Mouse (Mus musculus): ENCODE data around the gene Smpd4. TPM values are rescaled to one million over a fixed set of nuclear protein-coding genes. Genes with fewer than 3 reads are reported as not detected.

Gene Smpd4
- total and polyA plus RNA-seq, 3 experiments = 24.5 to 55.5 (median 44.4) TPM

DNA sequence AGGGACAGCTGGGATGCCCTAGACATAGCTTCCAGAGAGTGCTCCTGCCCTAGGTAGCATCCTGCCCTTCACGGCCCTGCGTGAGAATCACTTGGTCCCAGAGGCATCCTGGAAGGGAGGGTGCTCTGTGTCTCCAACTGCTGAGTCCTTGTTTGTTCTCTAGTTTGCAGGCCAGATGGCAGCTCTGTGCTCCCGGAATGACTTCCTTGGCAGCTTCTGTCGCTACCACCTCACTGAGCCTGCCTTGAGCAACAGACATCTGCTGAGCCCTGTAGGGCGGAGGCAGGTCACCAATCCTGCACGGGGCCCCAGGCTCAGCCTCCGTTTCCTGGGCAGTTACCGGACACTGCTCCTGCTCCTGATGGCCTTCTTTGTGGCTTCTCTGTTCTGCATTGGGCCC lies 23.2 kb downstream of the Smpd4 start:
- no peak overlapping the region for H3K4me3 ChIP-seq (ENCODE audit: low read depth, low read length)
- H3K4me1 ChIP-seq (ENCODE audit: insufficient read depth, low read depth, low read length) = peaks cover 50% of the 10 kb centered on the region
- no peaks in the 10 kb centered on the region for H3K9me3 ChIP-seq (replicated peaks)
- H3K27me3 ChIP-seq (ENCODE audit: insufficient read depth, low read length) = no peaks in the 10 kb centered on the region
- H3K36me3 ChIP-seq (replicated peaks) = peaks cover 72% of the 10 kb centered on the region
- DNase-seq (ENCODE audit: low spot score) = no peak
- TF ChIP-seq POLR2AphosphoS5 (IDR thresholded peaks at IDR 0.05; ENCODE audit: insufficient replicate concordance, low read depth, low read length) (no peak), CTCF (IDR thresholded peaks at IDR 0.05; ENCODE audit: low read depth, low read length) (no peak), GATA2 (IDR thresholded peaks at IDR 0.05; ENCODE audit: borderline replicate concordance, low read depth, low read length) (no peak), GATA1 (IDR thresholded peaks at IDR 0.05; ENCODE audit: borderline replicate concordance, low read length) (no peak), TAL1 (conservative IDR thresholded peaks at IDR 0.05; ENCODE audit: low read depth, low read length) (no peak)
- no peak for ATAC-seq (ENCODE audit: extremely low read depth, insufficient number of reproducible peaks, low FRiP score, poor library complexity, severe bottlenecking)

DNA sequence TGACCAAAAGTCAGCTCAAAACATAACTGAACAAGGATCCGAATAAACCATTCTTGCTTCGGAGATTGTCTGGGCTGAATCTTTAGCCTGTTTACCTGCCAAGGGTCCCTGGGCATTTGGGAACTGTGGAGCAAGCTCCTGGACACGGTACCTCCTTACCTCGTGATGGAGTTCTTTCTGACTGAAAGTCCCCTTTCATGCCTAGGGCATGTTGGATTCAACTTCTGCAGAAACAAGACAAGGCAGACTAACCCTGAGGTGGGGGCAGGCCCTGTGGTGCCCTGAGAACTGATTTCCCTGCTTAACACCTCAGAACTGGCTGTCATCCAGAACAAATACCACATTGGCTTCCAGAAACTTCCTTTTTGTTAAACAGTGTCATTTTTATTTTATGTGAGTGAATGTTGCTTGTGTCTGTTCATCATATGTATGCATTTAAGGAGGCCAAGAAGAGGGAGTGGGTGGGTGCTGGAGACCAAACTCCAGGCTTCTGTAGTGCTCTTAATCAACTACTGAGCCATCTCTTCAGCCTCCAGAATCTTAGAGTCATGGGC lies 24.4 kb downstream of the Smpd4 start:
- DNase-seq (ENCODE audit: low spot score) (no peak), ATAC-seq (ENCODE audit: extremely low read depth, insufficient number of reproducible peaks, low FRiP score, poor library complexity, severe bottlenecking) (no peak)
- no peak for TF ChIP-seq TAL1 (conservative IDR thresholded peaks at IDR 0.05; ENCODE audit: low read depth, low read length)
- Histone ChIP-seq H3K9me3 (replicated peaks) (no peaks in the 10 kb centered on the region), H3K27me3 (ENCODE audit: insufficient read depth, low read length) (no peaks in the 10 kb centered on the region), H3K36me3 (replicated peaks) (peaks cover 71% of the 10 kb centered on the region), H3K4me1 (ENCODE audit: insufficient read depth, low read depth, low read length) (peaks cover 44% of the 10 kb centered on the region), H3K4me3 (ENCODE audit: low read depth, low read length) (no peak overlapping the region)

DNA sequence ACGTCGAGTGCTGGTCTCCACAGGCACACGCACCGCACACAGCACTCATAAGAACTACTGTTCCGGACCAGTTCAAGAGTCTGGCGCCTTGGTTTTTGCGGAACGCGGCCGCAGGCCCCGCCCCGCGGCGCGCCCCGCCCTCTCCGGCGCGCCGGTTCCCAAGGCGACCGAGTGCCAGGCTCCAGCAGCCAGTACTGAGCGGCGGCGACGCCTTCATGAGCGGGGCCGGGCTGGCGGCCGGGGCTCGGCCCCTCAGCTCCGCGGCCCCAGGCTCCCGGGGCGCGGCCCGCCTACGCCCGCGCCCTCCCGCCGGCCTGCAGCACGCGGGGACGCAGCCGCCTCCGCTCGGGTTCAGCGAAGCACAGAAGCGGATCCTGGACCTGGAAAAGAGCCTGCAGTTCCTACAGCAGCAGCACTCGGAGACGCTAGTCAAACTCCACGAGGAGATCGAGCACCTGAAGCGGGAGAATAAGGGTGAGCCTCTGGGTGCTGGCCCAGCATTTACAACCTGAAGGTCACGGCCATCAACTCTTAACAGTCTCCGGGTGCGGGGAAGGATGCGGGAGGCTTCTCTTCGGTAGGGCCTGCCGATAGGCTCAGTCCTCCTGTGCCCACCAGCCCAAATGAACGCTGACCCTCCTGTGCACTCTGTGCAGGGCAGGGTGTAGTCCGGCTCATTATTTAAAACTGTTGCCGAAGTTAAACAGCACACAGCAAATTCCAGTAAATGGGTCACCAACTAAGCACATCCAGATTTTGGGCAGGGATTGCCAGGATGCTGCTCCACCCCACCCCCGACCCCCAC lies 27.4 kb downstream of the Smpd4 start, which contains the start of gene Ccdc74a:
Gene Ccdc74a (plus strand): TSS at position 161 of the 805 bp plus-strand sequence.
- no peak for TF ChIP-seq CTCF (IDR thresholded peaks at IDR 0.05; ENCODE audit: low read depth, low read length)
- no peak for TF ChIP-seq GATA2 (IDR thresholded peaks at IDR 0.05; ENCODE audit: borderline replicate concordance, low read depth, low read length)
- TF ChIP-seq TAL1 (conservative IDR thresholded peaks at IDR 0.05; ENCODE audit: low read depth, low read length) = no peak
- no peak for TF ChIP-seq GATA1 (IDR thresholded peaks at IDR 0.05; ENCODE audit: borderline replicate concordance, low read length)
- TF ChIP-seq POLR2AphosphoS5 (IDR thresholded peaks at IDR 0.05; ENCODE audit: insufficient replicate concordance, low read depth, low read length) = no peak
- peaks cover 71% of the 10 kb centered on the region for H3K36me3 ChIP-seq (replicated peaks)
- ATAC-seq (ENCODE audit: extremely low read depth, insufficient number of reproducible peaks, low FRiP score, poor library complexity, severe bottlenecking) = peak; percentile 61
- peak within 1 kb of the TSS; percentile 70 for H3K4me3 ChIP-seq (ENCODE audit: low read depth, low read length)
- peak; percentile 95 for DNase-seq (ENCODE audit: low spot score)
- peaks cover 43% of the 10 kb centered on the region for H3K4me1 ChIP-seq (ENCODE audit: insufficient read depth, low read depth, low read length)
- H3K27me3 ChIP-seq (ENCODE audit: insufficient read depth, low read length) = no peaks in the 10 kb centered on the region
- H3K9me3 ChIP-seq (replicated peaks) = no peaks in the 10 kb centered on the region

DNA sequence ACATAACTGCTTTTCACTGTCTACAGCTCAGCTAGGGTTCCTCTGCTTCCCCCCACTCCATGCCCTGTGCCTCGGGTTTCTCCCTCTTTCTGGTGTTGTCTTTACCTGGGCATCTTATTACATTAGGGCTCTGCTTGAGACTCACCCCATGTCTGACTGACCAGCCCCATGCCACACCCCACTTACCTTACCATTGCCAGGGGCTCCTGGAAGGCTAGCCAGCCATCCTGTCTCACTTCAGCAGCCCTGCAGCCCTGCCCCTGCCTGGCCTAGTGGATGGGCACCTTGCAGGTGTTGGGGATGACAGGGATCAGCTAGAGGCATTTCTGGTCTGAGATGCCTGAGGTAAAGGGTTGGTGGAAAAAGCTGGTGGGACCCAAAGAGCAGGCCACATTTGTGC lies 28.0 kb downstream of the Smpd4 start:
- no peaks in the 10 kb centered on the region for H3K9me3 ChIP-seq (replicated peaks)
- H3K36me3 ChIP-seq (replicated peaks) = peaks cover 73% of the 10 kb centered on the region
- peaks cover 41% of the 10 kb centered on the region for H3K4me1 ChIP-seq (ENCODE audit: insufficient read depth, low read depth, low read length)
- TF ChIP-seq POLR2AphosphoS5 (IDR thresholded peaks at IDR 0.05; ENCODE audit: insufficient replicate concordance, low read depth, low read length) = no peak
- TF ChIP-seq GATA1 (IDR thresholded peaks at IDR 0.05; ENCODE audit: borderline replicate concordance, low read length) = no peak
- no peak for TF ChIP-seq CTCF (IDR thresholded peaks at IDR 0.05; ENCODE audit: low read depth, low read length)
- TF ChIP-seq TAL1 (conservative IDR thresholded peaks at IDR 0.05; ENCODE audit: low read depth, low read length) = no peak
- TF ChIP-seq GATA2 (IDR thresholded peaks at IDR 0.05; ENCODE audit: borderline replicate concordance, low read depth, low read length) = no peak
- H3K27me3 ChIP-seq (ENCODE audit: insufficient read depth, low read length) = no peaks in the 10 kb centered on the region
- no peak for ATAC-seq (ENCODE audit: extremely low read depth, insufficient number of reproducible peaks, low FRiP score, poor library complexity, severe bottlenecking)
- DNase-seq (ENCODE audit: low spot score) = no peak
- peak overlapping the region; percentile 70; the same call in 1 of the 2 replicates for H3K4me3 ChIP-seq (ENCODE audit: low read depth, low read length)

DNA sequence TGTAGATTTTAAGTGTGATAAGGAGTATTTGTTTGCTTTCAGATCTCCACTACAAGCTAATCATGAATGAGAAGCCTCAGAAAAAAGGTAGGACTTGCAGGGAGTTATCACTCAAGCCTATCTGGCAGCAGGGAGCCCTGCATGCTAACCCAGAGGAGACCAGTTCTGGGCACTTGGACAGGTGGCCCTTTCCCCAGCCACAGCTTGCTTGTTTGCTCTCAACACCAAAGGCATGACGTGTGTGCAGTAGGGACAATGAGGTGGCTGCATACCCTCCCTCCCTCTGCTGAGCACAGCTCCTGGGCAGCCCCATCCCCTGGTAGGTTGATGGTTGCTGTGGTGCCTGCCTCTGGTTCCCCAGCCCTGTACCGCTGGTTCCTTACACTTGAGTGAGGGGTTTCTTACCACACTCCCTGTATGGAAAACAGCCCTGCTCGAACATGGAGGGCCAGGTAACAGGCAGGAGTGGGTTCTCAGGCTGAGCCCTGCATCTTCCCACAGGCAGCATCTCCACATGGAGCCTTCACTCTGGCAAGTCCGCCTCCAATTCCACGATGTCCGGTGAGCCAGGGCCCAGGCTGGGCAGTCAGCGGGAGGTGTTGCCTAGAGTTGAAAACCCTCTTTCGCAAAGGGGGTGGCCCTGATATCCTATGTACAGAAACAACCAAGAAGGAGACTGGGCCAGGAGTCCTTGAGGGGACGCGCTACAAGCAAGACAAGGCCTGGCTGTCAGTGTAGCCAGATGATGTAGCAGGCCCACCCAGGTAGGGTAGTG lies 28.6 kb downstream of the Smpd4 start:
- Histone ChIP-seq H3K4me1 (ENCODE audit: insufficient read depth, low read depth, low read length) (peaks cover 38% of the 10 kb centered on the region), H3K27me3 (ENCODE audit: insufficient read depth, low read length) (no peaks in the 10 kb centered on the region), H3K4me3 (ENCODE audit: low read depth, low read length) (no peak overlapping the region), H3K9me3 (replicated peaks) (no peaks in the 10 kb centered on the region), H3K36me3 (replicated peaks) (peaks cover 73% of the 10 kb centered on the region)
- ATAC-seq (ENCODE audit: extremely low read depth, insufficient number of reproducible peaks, low FRiP score, poor library complexity, severe bottlenecking) = no peak
- TF ChIP-seq GATA1 (IDR thresholded peaks at IDR 0.05; ENCODE audit: borderline replicate concordance, low read length) (no peak), CTCF (IDR thresholded peaks at IDR 0.05; ENCODE audit: low read depth, low read length) (no peak)
- DNase-seq (ENCODE audit: low spot score) = no peak

DNA sequence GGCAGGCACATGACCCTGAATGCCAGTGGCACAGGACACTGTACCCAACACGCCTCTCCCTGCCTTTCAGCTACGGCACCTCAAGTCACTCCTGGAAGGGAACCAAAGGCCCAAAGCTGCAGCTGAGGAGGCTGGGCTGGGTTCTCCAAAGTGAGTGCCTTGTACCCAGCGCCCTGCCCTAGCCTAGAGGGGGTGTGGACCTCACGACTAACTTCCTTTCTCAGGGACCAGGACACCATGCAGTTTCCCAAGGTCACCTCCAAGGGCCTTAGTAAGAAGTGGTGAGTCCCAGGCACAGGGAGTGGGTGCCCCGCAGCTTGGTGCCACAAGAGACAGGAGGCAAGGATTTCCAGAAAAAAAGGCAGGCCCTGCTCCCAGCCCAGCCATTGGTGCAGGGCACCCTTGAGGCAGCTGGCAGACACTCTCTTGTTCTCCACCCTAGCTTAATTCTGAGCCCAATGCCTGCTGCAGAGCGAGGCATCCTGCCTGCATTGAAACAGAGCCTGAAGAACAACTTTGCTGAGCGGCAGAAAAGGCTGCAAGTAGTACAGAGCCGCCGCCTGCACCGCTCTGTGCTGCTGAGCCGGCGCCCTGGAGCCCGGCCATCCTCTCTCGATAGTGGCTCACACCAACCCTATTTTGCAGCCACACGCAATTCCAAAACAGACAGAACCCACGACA lies 30.9 kb downstream of the Smpd4 start:
- Histone ChIP-seq H3K4me1 (ENCODE audit: insufficient read depth, low read depth, low read length) (peaks cover 38% of the 10 kb centered on the region), H3K27me3 (ENCODE audit: insufficient read depth, low read length) (no peaks in the 10 kb centered on the region), H3K36me3 (replicated peaks) (peaks cover 79% of the 10 kb centered on the region), H3K4me3 (ENCODE audit: low read depth, low read length) (no peak overlapping the region), H3K9me3 (replicated peaks) (no peaks in the 10 kb centered on the region)
- ATAC-seq (ENCODE audit: extremely low read depth, insufficient number of reproducible peaks, low FRiP score, poor library complexity, severe bottlenecking) (no peak), DNase-seq (ENCODE audit: low spot score) (no peak)
- TF ChIP-seq POLR2AphosphoS5 (IDR thresholded peaks at IDR 0.05; ENCODE audit: insufficient replicate concordance, low read depth, low read length) (no peak), GATA2 (IDR thresholded peaks at IDR 0.05; ENCODE audit: borderline replicate concordance, low read depth, low read length) (no peak), TAL1 (conservative IDR thresholded peaks at IDR 0.05; ENCODE audit: low read depth, low read length) (no peak), CTCF (IDR thresholded peaks at IDR 0.05; ENCODE audit: low read depth, low read length) (no peak), GATA1 (IDR thresholded peaks at IDR 0.05; ENCODE audit: borderline replicate concordance, low read length) (no peak)
